8 mouse cellular contexts compared by ENCODE assay signal in genomic region chr9:46599931-46600708, GRCm38 (mm10).
DNase-seq lines count a peak whose midpoint lies in the region; ATAC-seq and TF ChIP-seq lines count a peak whose summit lies in the region.

No protein-coding gene starts in this region.

- no peak overlapping the region for H3K9ac ChIP-seq in lung, embryonic 14.5 days

- intact Hi-C loops in heart, postnatal 10 days (cut with DNase I): loop anchor here (5.0 kb wide), 1 partner anchor 208 kb away; no protein-coding TSS in a partner anchor
- intact Hi-C loops in left cerebral cortex, postnatal 36 days (cut with DNase I): loop anchor here (5.0 kb wide), 1 partner anchor 208 kb away; no protein-coding TSS in a partner anchor

- ATAC-seq in lung, embryonic 14.5 days (ENCODE audit: insufficient read depth): peak; percentile 79; the same call in 1 of the 2 replicates

- TF ChIP-seq CTCF in lung, embryonic 14.5 days (IDR thresholded peaks at IDR 0.05; ENCODE audit: low read depth): no peak

- H3K27ac ChIP-seq in lung, embryonic 14.5 days (ENCODE audit: low read depth): peak overlapping the region; percentile 36; the same call in 1 of the 2 replicates

- H3K36me3 ChIP-seq in lung, embryonic 14.5 days (ENCODE audit: insufficient read depth): no peaks in the 10 kb centered on the region

- H3K4me3 ChIP-seq in lung, embryonic 14.5 days (ENCODE audit: low read depth, low read length): no peak overlapping the region

- no peaks in the 10 kb centered on the region for H3K27me3 ChIP-seq in lung, embryonic 14.5 days (ENCODE audit: insufficient read depth, low read length)

- peak overlapping the region; percentile 18; the same call in 1 of the 2 replicates for H3K4me2 ChIP-seq in lung, embryonic 14.5 days

- no peaks in the 10 kb centered on the region for H3K9me3 ChIP-seq in lung, embryonic 14.5 days (ENCODE audit: low read depth, low read length)

- H3K4me1 ChIP-seq in lung, embryonic 14.5 days (ENCODE audit: insufficient read depth): 0 out of 2 replicates have a peak, but pooled peaks cover 4% of the 10 kb centered on the region

- DNase-seq in lung, embryonic 14.5 days: peak; percentile 84
- no peak for DNase-seq in lung, postnatal 25 days (ENCODE audit: low spot score)
- peak; percentile 14 to 30 for DNase-seq in cerebellum, postnatal 36 days
- DNase-seq in heart, postnatal 10 days: peak; percentile 3 to 5
- DNase-seq in left cerebral cortex, postnatal 36 days (ENCODE audit: low spot score in 2 of 2): peak; percentile 57 to 63
- peak; percentile 81 for DNase-seq in telencephalon, adult 2 months (ENCODE audit: low read depth, low spot score)
- DNase-seq in natural killer cell, adult 2 months (ENCODE audit: low spot score in 2 of 2): no peak
- DNase-seq in c-Kit-positive CD71-positive TER-119-positive erythroid progenitor cells, embryonic 14.5 days (ENCODE audit: low spot score): no peak

- WGBS in lung, embryonic 14.5 days: 8% methylated on average over 8 of the region's 8 CpGs

Comparison
In these comparisons a context has a peak if more than half of its experiments do, and no peak if none do; other contexts are left out.
1. DNase-seq: peak in lung, embryonic 14.5 days (single experiment), cerebellum, postnatal 36 days (2 of 2), heart, postnatal 10 days (2 of 2), left cerebral cortex, postnatal 36 days (2 of 2) and telencephalon, adult 2 months (single experiment); none in lung, postnatal 25 days (single experiment), natural killer cell, adult 2 months (0 of 2) and c-Kit-positive CD71-positive TER-119-positive erythroid progenitor cells, embryonic 14.5 days (single experiment).